Mouse (Mus musculus) erythroblast, embryonic 14.5 days (primary cell): ENCODE data around the gene Dlgap4.

ENCODE experiments used
- GATA1 ChIP-seq: IDR thresholded peaks from 2 replicates; pipeline ENCODE4 v1.6.1; 2012; ENCODE audit warnings: low read length, inconsistent platforms, mixed read lengths
- TAL1 ChIP-seq: IDR thresholded peaks from 3 replicates; pipeline ENCODE4 v1.6.1; 2012; ENCODE audit warnings: low read length, inconsistent platforms, mixed read lengths

- TF ChIP-seq GATA1 (no peak), TAL1 (no peak)
Observed at GRCm38 (mm10) chr2:156735761-156736335, 122.3 kb downstream of the Dlgap4 start.
